Mouse (Mus musculus): ENCODE results near the gene Capns1. TPM values are rescaled to one million over a fixed set of nuclear protein-coding genes. Genes with fewer than 3 reads are reported as not detected.

Gene Capns1
- total and polyA plus RNA-seq, 2 experiments = 65.5 to 253 TPM

- no peaks in the 10 kb centered on the region for H3K27me3 ChIP-seq (ENCODE audit: control insufficient read depth, insufficient read depth, low read length)
- H3K9ac ChIP-seq (ENCODE audit: low read depth, low read length) = peak overlapping the region; percentile 79
- H3K4me3 ChIP-seq (ENCODE audit: insufficient read depth, low read depth, low read length) = peak overlapping the region; percentile 78
- TF ChIP-seq POLR2A (IDR thresholded peaks at IDR 0.05; ENCODE audit: extremely low read depth, insufficient read depth, low read length) (no peak), CTCF (IDR thresholded peaks at IDR 0.05; ENCODE audit: low read depth, low read length) (no peak)
- peaks cover 11% of the 10 kb centered on the region for H3K36me3 ChIP-seq (ENCODE audit: control insufficient read depth, insufficient read depth, low read length)
- peak overlapping the region; percentile 66 for H3K27ac ChIP-seq (replicated peaks; ENCODE audit: insufficient read depth, low read depth, low read length)
- under 1% methylated on average over 25 of the region's 26 CpGs for WGBS
- peaks cover 3% of the 10 kb centered on the region; the same call in 1 of the 2 replicates for H3K4me1 ChIP-seq (ENCODE audit: control insufficient read depth, insufficient read depth, low read length)
- peak; percentile 57 for DNase-seq (ENCODE audit: extremely low read depth, low read depth, low spot score)
- H3K79me2 ChIP-seq (ENCODE audit: control insufficient read depth, insufficient read depth, low read length) = no peaks in the 10 kb centered on the region; the same call in 1 of the 2 replicates
Observed at GRCm38 (mm10) chr7:30194101-30194831, 4.3 kb downstream of the Capns1 start.

DNA sequence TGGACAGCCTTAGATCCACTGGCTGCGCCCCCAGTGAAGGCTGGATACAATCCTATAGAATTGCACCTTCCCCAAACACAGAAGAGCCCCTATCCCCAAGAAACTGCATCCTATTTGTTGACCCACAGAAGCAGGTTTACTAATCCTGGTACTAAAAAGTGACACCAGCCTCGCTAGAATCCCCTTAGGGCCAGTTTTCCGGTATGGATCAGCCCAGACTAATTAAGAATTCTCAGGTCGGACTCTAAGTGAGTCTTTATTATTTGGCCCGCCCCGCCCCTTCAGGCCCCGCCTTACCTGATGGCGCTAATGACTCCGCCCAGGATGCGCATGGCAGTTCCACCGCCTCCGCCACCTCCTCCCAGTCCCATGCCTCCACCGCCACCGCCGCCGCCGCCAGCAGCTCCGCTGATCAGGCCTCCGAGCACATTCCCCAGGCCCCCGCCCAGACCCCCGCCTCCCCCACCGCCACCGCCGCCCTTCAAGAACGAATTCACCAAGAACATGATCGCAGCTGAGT is 5.0 kb downstream of the Capns1 start:
- Histone ChIP-seq H3K36me3 (ENCODE audit: control insufficient read depth, insufficient read depth, low read length) (peaks cover 15% of the 10 kb centered on the region), H3K9ac (ENCODE audit: low read depth, low read length) (no peak overlapping the region; the same call in 1 of the 2 replicates), H3K79me2 (ENCODE audit: control insufficient read depth, insufficient read depth, low read length) (no peaks in the 10 kb centered on the region; the same call in 1 of the 2 replicates), H3K27ac (replicated peaks; ENCODE audit: insufficient read depth, low read depth, low read length) (no peak overlapping the region), H3K27me3 (ENCODE audit: control insufficient read depth, insufficient read depth, low read length) (no peaks in the 10 kb centered on the region), H3K4me1 (ENCODE audit: control insufficient read depth, insufficient read depth, low read length) (peaks cover 3% of the 10 kb centered on the region; the same call in 1 of the 2 replicates), H3K4me3 (ENCODE audit: insufficient read depth, low read depth, low read length) (peak overlapping the region; percentile 78)
- 4% methylated on average over 26 of the region's 26 CpGs for WGBS
- TF ChIP-seq POLR2A (IDR thresholded peaks at IDR 0.05; ENCODE audit: extremely low read depth, insufficient read depth, low read length) = no peak
- no peak for TF ChIP-seq CTCF (IDR thresholded peaks at IDR 0.05; ENCODE audit: low read depth, low read length)
- peak; percentile 54 for DNase-seq (ENCODE audit: extremely low read depth, low read depth, low spot score)

GRCm38 (mm10) chr7:30193013-30193412 is 5.6 kb downstream of the Capns1 start:
- Histone ChIP-seq H3K9ac (ENCODE audit: low read depth, low read length) (no peak overlapping the region), H3K27me3 (ENCODE audit: control insufficient read depth, insufficient read depth, low read length) (no peaks in the 10 kb centered on the region), H3K4me1 (ENCODE audit: control insufficient read depth, insufficient read depth, low read length) (peaks cover 3% of the 10 kb centered on the region; the same call in 1 of the 2 replicates), H3K36me3 (ENCODE audit: control insufficient read depth, insufficient read depth, low read length) (peaks cover 15% of the 10 kb centered on the region), H3K27ac (replicated peaks; ENCODE audit: insufficient read depth, low read depth, low read length) (no peak overlapping the region), H3K4me3 (ENCODE audit: insufficient read depth, low read depth, low read length) (no peak overlapping the region), H3K79me2 (ENCODE audit: control insufficient read depth, insufficient read depth, low read length) (no peaks in the 10 kb centered on the region; the same call in 1 of the 2 replicates)
- TF ChIP-seq POLR2A (IDR thresholded peaks at IDR 0.05; ENCODE audit: extremely low read depth, insufficient read depth, low read length) (no peak), CTCF (IDR thresholded peaks at IDR 0.05; ENCODE audit: low read depth, low read length) (no peak)
- DNase-seq (ENCODE audit: extremely low read depth, low read depth, low spot score) = no peak
- 71% methylated on average over 9 of the region's 9 CpGs for WGBS

DNA sequence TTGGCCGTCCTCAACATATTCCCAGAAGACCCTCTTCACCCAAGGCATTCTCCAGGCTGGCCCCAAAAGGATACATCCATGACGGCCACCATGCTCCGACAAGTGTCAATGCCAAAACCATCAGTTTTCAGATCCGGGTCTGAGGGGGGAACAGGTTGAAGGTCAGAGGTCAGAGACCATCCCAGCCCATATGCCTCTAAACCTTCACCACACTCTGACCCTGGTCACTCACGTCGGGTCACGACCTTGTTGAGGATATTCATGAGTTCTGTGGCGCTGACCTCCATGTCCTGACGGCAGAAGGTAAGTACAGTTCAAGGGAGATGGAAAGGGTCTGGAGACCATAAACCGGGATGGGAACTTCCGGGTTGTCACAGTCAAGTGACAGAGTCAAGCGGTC is 6.5 kb downstream of the Capns1 start:
- H3K36me3 ChIP-seq (ENCODE audit: control insufficient read depth, insufficient read depth, low read length) = peaks cover 22% of the 10 kb centered on the region
- no peak overlapping the region for H3K4me3 ChIP-seq (ENCODE audit: insufficient read depth, low read depth, low read length)
- WGBS = 89% methylated on average over 12 of the region's 12 CpGs
- H3K27me3 ChIP-seq (ENCODE audit: control insufficient read depth, insufficient read depth, low read length) = no peaks in the 10 kb centered on the region
- H3K27ac ChIP-seq (replicated peaks; ENCODE audit: insufficient read depth, low read depth, low read length) = no peak overlapping the region
- H3K9ac ChIP-seq (ENCODE audit: low read depth, low read length) = no peak overlapping the region
- H3K79me2 ChIP-seq (ENCODE audit: control insufficient read depth, insufficient read depth, low read length) = no peaks in the 10 kb centered on the region; the same call in 1 of the 2 replicates
- no peak for DNase-seq (ENCODE audit: extremely low read depth, low read depth, low spot score)
- peaks cover 3% of the 10 kb centered on the region; the same call in 1 of the 2 replicates for H3K4me1 ChIP-seq (ENCODE audit: control insufficient read depth, insufficient read depth, low read length)
- TF ChIP-seq POLR2A (IDR thresholded peaks at IDR 0.05; ENCODE audit: extremely low read depth, insufficient read depth, low read length) (no peak), CTCF (IDR thresholded peaks at IDR 0.05; ENCODE audit: low read depth, low read length) (no peak)

GRCm38 (mm10) chr7:30189116-30189491 is 9.5 kb downstream of the Capns1 start:
- no peaks in the 10 kb centered on the region; the same call in 1 of the 2 replicates for H3K79me2 ChIP-seq (ENCODE audit: control insufficient read depth, insufficient read depth, low read length)
- H3K4me3 ChIP-seq (ENCODE audit: insufficient read depth, low read depth, low read length) = no peak overlapping the region
- H3K27me3 ChIP-seq (ENCODE audit: control insufficient read depth, insufficient read depth, low read length) = no peaks in the 10 kb centered on the region
- no peak overlapping the region for H3K9ac ChIP-seq (ENCODE audit: low read depth, low read length)
- 81% methylated on average over 4 of the region's 4 CpGs for WGBS
- no peak for TF ChIP-seq CTCF (IDR thresholded peaks at IDR 0.05; ENCODE audit: low read depth, low read length)
- DNase-seq (ENCODE audit: extremely low read depth, low read depth, low spot score) = no peak
- peaks cover 5% of the 10 kb centered on the region for H3K4me1 ChIP-seq (ENCODE audit: control insufficient read depth, insufficient read depth, low read length)
- H3K36me3 ChIP-seq (ENCODE audit: control insufficient read depth, insufficient read depth, low read length) = peaks cover 22% of the 10 kb centered on the region
- H3K27ac ChIP-seq (replicated peaks; ENCODE audit: insufficient read depth, low read depth, low read length) = no peak overlapping the region

Data from liver, adult 2 months (tissue).